Mouse (Mus musculus) spleen, adult 12 weeks (tissue): ENCODE data around the gene Sema4g.

Experiments used
- DNase-seq: peaks from one replicate; pipeline ENCODE4 v3.0.0; 2022; ENCODE audit warnings: low spot score

Gene Sema4g

GRCm38 (mm10) chr19:44988831-44989566 lies at the start of gene Sema4g:
Sema4g (plus strand) TSS chr19:44989101.
- no peak for DNase-seq

GRCm38 (mm10) chr19:44959633-44960032 lies 29.3 kb upstream of the Sema4g start:
- DNase-seq, result no peak

GRCm38 (mm10) chr19:44965978-44966377 lies 22.9 kb upstream of the Sema4g start:
- DNase-seq, result no peak

- no peak for DNase-seq
Measured at GRCm38 (mm10) chr19:44968329-44968728, 20.6 kb upstream of the Sema4g start.

- DNase-seq, result no peak
Measured at GRCm38 (mm10) chr19:44976636-44977035, 12.3 kb upstream of the Sema4g start.

GRCm38 (mm10) chr19:44977148-44977547 lies 11.8 kb upstream of the Sema4g start:
- DNase-seq, result no peak

- DNase-seq, result no peak
Measured at GRCm38 (mm10) chr19:44980787-44981186, 8.1 kb upstream of the Sema4g start.

- DNase-seq, result no peak
Measured at GRCm38 (mm10) chr19:44982477-44983115, 6.3 kb upstream of the Sema4g start.

- no peak for DNase-seq
Measured at GRCm38 (mm10) chr19:44983366-44983765, 5.5 kb upstream of the Sema4g start.

- DNase-seq, result no peak
Measured at GRCm38 (mm10) chr19:44984420-44984819, 4.5 kb upstream of the Sema4g start.

GRCm38 (mm10) chr19:44985159-44985988 lies 3.5 kb upstream of the Sema4g start:
- no peak for DNase-seq

- no peak for DNase-seq
Measured at GRCm38 (mm10) chr19:44987004-44987403, 1.9 kb upstream of the Sema4g start.

GRCm38 (mm10) chr19:44987851-44988250 lies 1.1 kb upstream of the Sema4g start:
- DNase-seq, result no peak

- DNase-seq, result no peak
Measured at GRCm38 (mm10) chr19:44988321-44988720, 580 bp upstream of the Sema4g start.

- no peak for DNase-seq
Measured at GRCm38 (mm10) chr19:44989567-44990495, 930 bp downstream of the Sema4g start.

- DNase-seq, result no peak
Measured at GRCm38 (mm10) chr19:44991031-44991430, 2.1 kb downstream of the Sema4g start.

- no peak for DNase-seq
Measured at GRCm38 (mm10) chr19:44992246-44992645, 3.3 kb downstream of the Sema4g start.

GRCm38 (mm10) chr19:44992712-44993111 lies 3.8 kb downstream of the Sema4g start:
- DNase-seq, result no peak

- DNase-seq, result no peak
Measured at GRCm38 (mm10) chr19:44997786-44998185, 8.9 kb downstream of the Sema4g start.

GRCm38 (mm10) chr19:44999647-45000046 lies 10.7 kb downstream of the Sema4g start:
- no peak for DNase-seq

GRCm38 (mm10) chr19:45002301-45002700 lies 13.4 kb downstream of the Sema4g start:
- DNase-seq, result no peak
